Mouse (Mus musculus) neural tube, embryonic 10.5 days (tissue): ENCODE data around the gene Olfr985.

ENCODE experiments used
- DNase-seq: peaks from one replicate; pipeline ENCODE4 v3.0.0-alpha.2; 2017; ENCODE audit warnings: low spot score; ENCODE audit errors: extremely low spot score

Olfr985 gene

GRCm38 (mm10) chr9:40130084-40130483 is at the start of gene Olfr985:
Gene Olfr985 (minus strand): TSS chr9:40130184.
- no peak for DNase-seq

DNA sequence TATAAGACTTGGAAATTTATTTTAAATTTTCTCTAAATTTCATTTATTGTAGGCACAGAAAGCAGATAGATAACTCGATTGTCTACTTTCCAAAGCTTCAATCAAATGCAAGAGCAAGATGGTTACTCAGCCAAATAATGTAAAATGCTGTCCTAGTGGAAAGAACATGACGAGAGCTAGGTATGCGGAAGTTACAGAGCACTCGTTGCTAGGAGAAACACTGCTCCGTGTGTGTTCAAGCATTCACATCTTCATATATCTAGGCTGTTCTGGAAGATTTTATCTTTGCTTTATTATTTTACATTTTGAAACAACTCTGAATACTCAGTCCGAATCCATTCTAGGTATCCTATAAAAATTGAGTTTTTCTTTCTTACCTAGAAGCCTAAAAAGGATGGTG is 47.0 kb upstream of the Olfr985 start:
- DNase-seq = no peak

- DNase-seq = no peak
Measured at GRCm38 (mm10) chr9:40166446-40166845, 36.5 kb upstream of the Olfr985 start.

DNA sequence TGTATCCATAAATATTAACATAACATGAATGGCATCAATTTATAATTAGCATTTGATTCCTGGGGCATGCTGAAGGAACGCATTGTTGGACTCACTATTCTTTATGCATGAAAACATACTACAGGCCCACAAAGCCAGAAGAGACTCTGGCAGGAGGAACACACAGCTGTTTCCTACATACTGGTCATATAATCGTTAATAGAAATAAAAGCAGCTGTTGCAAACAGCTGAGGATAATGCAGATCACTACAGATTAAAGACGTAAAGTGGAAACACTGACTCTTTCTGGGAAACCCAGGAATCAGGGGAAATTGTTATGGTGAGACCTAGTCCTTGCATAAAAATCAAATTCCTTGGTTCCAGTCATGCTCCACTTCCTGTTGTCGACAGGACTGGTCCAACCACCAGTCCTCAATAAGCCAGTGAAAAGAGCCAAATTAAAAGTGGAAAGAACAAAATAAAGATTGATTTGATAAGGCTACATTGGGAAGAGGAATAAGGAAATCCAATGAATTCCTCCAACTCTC is 25.2 kb upstream of the Olfr985 start:
- DNase-seq = no peak

- no peak for DNase-seq
Measured at GRCm38 (mm10) chr9:40141544-40141943, 11.6 kb upstream of the Olfr985 start.

- DNase-seq = no peak
Measured at GRCm38 (mm10) chr9:40139484-40139883, 9.5 kb upstream of the Olfr985 start.

DNA sequence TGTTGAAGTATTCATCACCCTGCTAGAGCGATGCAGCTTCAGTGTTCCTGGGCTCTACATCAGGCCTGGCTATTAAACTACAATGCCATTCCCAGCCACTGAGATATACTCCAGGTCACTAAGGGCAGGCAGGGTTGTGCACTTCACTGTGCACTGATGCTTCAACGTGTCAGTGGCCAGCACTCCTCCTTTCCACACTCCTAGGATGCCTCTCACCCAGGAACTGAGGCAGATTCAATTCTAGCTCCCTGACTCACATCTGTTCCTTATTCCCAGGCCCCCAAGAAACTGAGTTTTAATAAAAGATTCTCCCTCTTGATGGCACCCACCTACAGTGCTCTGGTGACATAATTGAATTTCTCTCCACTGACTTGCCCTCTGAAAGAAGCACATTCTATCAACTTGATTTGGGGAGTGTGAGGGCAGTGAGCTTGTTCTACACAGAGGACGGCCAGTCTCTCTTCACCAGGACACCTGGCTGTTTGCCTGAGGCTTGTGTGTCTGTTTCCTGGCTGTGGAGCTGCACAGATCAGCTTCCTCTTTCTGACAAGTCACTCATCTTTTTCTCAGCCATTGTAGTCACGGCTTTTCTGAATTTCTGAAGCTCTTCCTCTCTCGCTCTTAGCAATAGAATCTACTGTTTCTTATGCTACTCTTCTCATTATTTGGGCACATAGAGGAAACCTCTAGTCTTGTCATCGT is 7.2 kb upstream of the Olfr985 start:
- DNase-seq = no peak

DNA sequence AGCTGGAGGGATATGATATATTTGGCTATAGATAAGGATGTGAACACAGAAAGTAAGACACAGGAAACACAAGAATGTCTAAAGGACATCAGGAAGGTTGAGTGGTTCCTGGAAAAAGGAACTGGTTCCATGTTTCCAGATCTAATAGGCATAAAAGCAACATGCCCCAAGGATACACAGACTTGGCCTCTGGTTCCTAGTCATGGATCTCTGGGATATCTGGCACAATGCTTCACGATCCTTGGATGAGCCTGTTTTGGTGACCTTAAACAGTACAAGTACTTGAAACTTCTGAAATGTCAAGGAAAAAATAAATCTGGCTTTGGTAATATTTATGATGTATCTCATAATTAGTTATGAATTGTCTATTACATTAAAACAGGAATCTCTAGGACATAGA is 572 bp upstream of the Olfr985 start:
- DNase-seq = no peak

GRCm38 (mm10) chr9:40117287-40117659 is 12.7 kb downstream of the Olfr985 start:
- no peak for DNase-seq

GRCm38 (mm10) chr9:40116645-40117286 is 13.2 kb downstream of the Olfr985 start:
- DNase-seq = no peak

GRCm38 (mm10) chr9:40114106-40114505 is 15.9 kb downstream of the Olfr985 start, which contains the start of gene Olfr984:
Gene Olfr984 (minus strand): TSS chr9:40114206.
- no peak for DNase-seq

GRCm38 (mm10) chr9:40094769-40095168 is 35.2 kb downstream of the Olfr985 start:
- no peak for DNase-seq

GRCm38 (mm10) chr9:40093495-40093894 is 36.5 kb downstream of the Olfr985 start, which contains the start of gene Olfr983:
Gene Olfr983 (minus strand): TSS chr9:40093595.
- DNase-seq = no peak
